Mouse (Mus musculus): ENCODE results near the gene Ndufaf1.

DNA sequence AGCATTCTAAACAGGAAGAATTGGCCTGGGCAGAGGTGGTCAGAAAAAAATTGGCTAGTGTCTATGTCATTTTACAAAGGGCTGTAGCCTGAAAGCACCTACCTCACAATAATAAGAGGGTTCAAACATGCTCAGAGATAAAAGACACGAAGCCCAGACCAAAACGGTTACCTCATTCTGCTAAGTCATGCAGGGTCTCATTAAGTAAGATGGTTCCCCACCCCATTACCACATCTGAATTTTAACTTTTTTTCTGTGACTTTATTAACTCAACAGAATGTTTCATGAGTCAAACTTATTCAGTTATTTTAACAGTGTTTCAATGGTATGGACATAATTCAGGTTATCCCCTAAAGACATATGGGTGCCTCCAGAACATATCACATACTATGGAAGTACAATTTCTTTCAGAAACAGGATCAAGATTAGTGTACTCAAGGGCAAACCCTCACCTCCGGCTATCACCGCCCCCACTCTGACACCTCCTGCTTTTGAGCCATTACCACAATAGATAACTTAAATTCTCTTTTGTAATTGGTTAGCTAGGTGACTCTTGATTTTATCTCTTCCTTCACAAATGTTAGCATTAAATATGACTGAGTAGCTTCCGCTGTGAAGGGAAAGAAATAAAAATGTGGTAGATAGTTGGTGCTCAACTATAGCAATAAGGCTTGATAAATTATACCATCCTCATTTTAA lies 21.3 kb downstream of the Ndufaf1 start:
- no peak for TF ChIP-seq CTCF (conservative IDR thresholded peaks at IDR 0.05; ENCODE audit: low read length)
- TF ChIP-seq POU5F1 (IDR thresholded peaks at IDR 0.05; ENCODE audit: borderline replicate concordance, low read length), result no peak
- TF ChIP-seq NANOG (IDR thresholded peaks at IDR 0.05; ENCODE audit: borderline replicate concordance, low read length), result no peak
